Mouse (Mus musculus): ENCODE data around the gene Polh. TPM values are rescaled to one million over a fixed set of nuclear protein-coding genes. Genes with fewer than 3 reads are reported as not detected.

Polh gene
- total RNA-seq, 1 experiment from 2014 or later = 43.2 TPM

GRCm38 (mm10) chr17:46168318-46168717 lies 34.1 kb downstream of the Polh start:
- no peak for DNase-seq

GRCm38 (mm10) chr17:46167014-46167413 lies 35.4 kb downstream of the Polh start:
- DNase-seq = peak; percentile 55

GRCm38 (mm10) chr17:46166270-46166669 lies 36.2 kb downstream of the Polh start:
- DNase-seq = no peak

- no peak for DNase-seq
Observed at GRCm38 (mm10) chr17:46165460-46165859, 37.0 kb downstream of the Polh start.

GRCm38 (mm10) chr17:46164791-46165190 lies 37.7 kb downstream of the Polh start:
- no peak for DNase-seq

- no peak for DNase-seq
Observed at GRCm38 (mm10) chr17:46164301-46164700, 38.1 kb downstream of the Polh start.

GRCm38 (mm10) chr17:46162951-46163421 lies 39.5 kb downstream of the Polh start:
- DNase-seq = no peak

- DNase-seq = no peak
Observed at GRCm38 (mm10) chr17:46162551-46162950, 39.9 kb downstream of the Polh start.

GRCm38 (mm10) chr17:46161710-46162109 lies 40.7 kb downstream of the Polh start:
- DNase-seq = no peak

- peak; percentile 25 for DNase-seq
Observed at GRCm38 (mm10) chr17:46161179-46161578, 41.3 kb downstream of the Polh start.

- DNase-seq = peak; percentile 90
Observed at GRCm38 (mm10) chr17:46160686-46161085, 41.8 kb downstream of the Polh start, which contains the start of gene Gtpbp2. Gene Gtpbp2 (plus strand): TSS chr17:46161032.

- DNase-seq = peak; percentile 91
Observed at GRCm38 (mm10) chr17:46160090-46160662, 42.3 kb downstream of the Polh start.

- no peak for DNase-seq
Observed at GRCm38 (mm10) chr17:46159236-46159635, 43.2 kb downstream of the Polh start.

GRCm38 (mm10) chr17:46157131-46157530 lies 45.3 kb downstream of the Polh start:
- no peak for DNase-seq

- no peak for DNase-seq
Observed at GRCm38 (mm10) chr17:46156680-46157079, 45.8 kb downstream of the Polh start.

GRCm38 (mm10) chr17:46154336-46154735 lies 48.1 kb downstream of the Polh start:
- DNase-seq = no peak

- DNase-seq = peak; percentile 83
Observed at GRCm38 (mm10) chr17:46152847-46153782, 49.3 kb downstream of the Polh start, which contains the start of gene Mad2l1bp. Gene Mad2l1bp (minus strand): TSS chr17:46153553.

- DNase-seq = peak; percentile 86
Observed at GRCm38 (mm10) chr17:46143578-46144423, 58.6 kb downstream of the Polh start, which contains the start of gene Rsph9. Gene Rsph9 (minus strand): TSS chr17:46144216.

GRCm38 (mm10) chr17:46139872-46140271 lies 62.6 kb downstream of the Polh start:
- DNase-seq = no peak

GRCm38 (mm10) chr17:46138563-46139236 lies 63.7 kb downstream of the Polh start:
- peak; percentile 51 for DNase-seq

GRCm38 (mm10) chr17:46132862-46133261 lies 69.6 kb downstream of the Polh start:
- DNase-seq = no peak
